Mouse (Mus musculus) forebrain, postnatal 0 days (tissue): ENCODE measurements around the gene Met. TPM values are rescaled to one million over a fixed set of nuclear protein-coding genes. Genes with fewer than 3 reads are reported as not detected.

Source experiments
- ATAC-seq: fragments of 200-750 bp; cut with Nextera tagmentation; 2 replicates; pipeline ENCODE4 v1.8.0; 2017; ENCODE audit warnings: mild to moderate bottlenecking, moderate library complexity
- DNase-seq: peaks from one replicate; pipeline ENCODE4 v3.0.0-alpha.2; 2015
- H3K27ac ChIP-seq: fragments of 300-500 bp; sonication (generic); 2 replicates; pipeline ENCODE4 v1.5.1; 2014; ENCODE audit warnings: low read depth, mild to moderate bottlenecking, antibody characterized with exemption, low read length, moderate library complexity, mixed read lengths
- H3K27me3 ChIP-seq: fragments of 300-500 bp; sonication (generic); 2 replicates; pipeline ENCODE4 v1.6.1; 2014; ENCODE audit warnings: mild to moderate bottlenecking, low read length, mixed read lengths; ENCODE audit not compliant: insufficient read depth
- H3K36me3 ChIP-seq: fragments of 300-500 bp; sonication (generic); 2 replicates; pipeline ENCODE4 v1.6.1; 2014; ENCODE audit warnings: mild to moderate bottlenecking, moderate library complexity; ENCODE audit not compliant: insufficient read depth
- H3K4me1 ChIP-seq: fragments of 300-500 bp; sonication (generic); 2 replicates; pipeline ENCODE4 v1.6.1; 2014; ENCODE audit warnings: antibody characterized with exemption; ENCODE audit not compliant: insufficient read depth
- H3K4me2 ChIP-seq: fragments of 300-500 bp; sonication (generic); 2 replicates; pipeline ENCODE4 v1.6.1; 2014; ENCODE audit warnings: low read depth, mild to moderate bottlenecking, moderate library complexity
- H3K4me3 ChIP-seq: fragments of 300-500 bp; sonication (generic); 2 replicates; pipeline ENCODE4 v1.5.1; 2014; ENCODE audit warnings: low read depth, low read length, mixed read lengths
- H3K9ac ChIP-seq: fragments of 300-500 bp; sonication (generic); 2 replicates; pipeline ENCODE4 v1.6.1; 2014; ENCODE audit warnings: mild to moderate bottlenecking
- H3K9me3 ChIP-seq: fragments of 300-500 bp; sonication (generic); 2 replicates; pipeline ENCODE4 v1.6.1; 2016; ENCODE audit warnings: low read length
- CTCF ChIP-seq: sonication (generic); IDR thresholded peaks from 2 replicates; pipeline ENCODE4 v1.5.1; 2016; ENCODE audit warnings: antibody characterized with exemption, control low read depth, low read depth
- WGBS: fragments of 180-500 bp; shearing (Covaris S2); extraction: QIAGEN DNeasy Blood & Tissue Kit; methylation state at CpG from one replicate; pipeline ENCODE4 v1.1.7; 2014; 5-methylcytosine and 5-hydroxymethylcytosine counted together
- polyA plus RNA-seq: library from polyadenylated mRNA; unstranded; fragments of >200 nt; fragmentation: Nextera tagmentation; extraction: Ambion mirVana; gene quantifications from 2 replicates; pipeline ENCODE4 v1.2.1, GENCODE M21; 2015
- total RNA-seq: library from RNA; depleted of rRNA; stranded (reverse); fragments of >200 nt; gene quantifications from 2 replicates; pipeline ENCODE4 v1.2.3, GENCODE M21; 2014

Gene Met
- total and polyA plus RNA-seq, 2 experiments from 2014 or later = 3.8 to 12.9 TPM

GRCm38 (mm10) chr6:17503724-17504123 is 40.1 kb downstream of the Met start:
- Histone ChIP-seq H3K4me3 (no peak overlapping the region), H3K27me3 (no peaks in the 10 kb centered on the region), H3K9ac (no peak overlapping the region), H3K4me2 (no peak overlapping the region), H3K4me1 (no peaks in the 10 kb centered on the region), H3K36me3 (no peaks in the 10 kb centered on the region), H3K27ac (no peak overlapping the region), H3K9me3 (no peaks in the 10 kb centered on the region)
- DNase-seq = no peak
- TF ChIP-seq CTCF = no peak
- ATAC-seq = no peak
- 70% methylated on average over 3 of the region's 3 CpGs for WGBS

GRCm38 (mm10) chr6:17505530-17505929 is 41.9 kb downstream of the Met start:
- no peaks in the 10 kb centered on the region for H3K27me3 ChIP-seq
- DNase-seq = no peak
- no peak overlapping the region for H3K9ac ChIP-seq
- WGBS = 83% methylated on average over 3 of the region's 3 CpGs
- no peak overlapping the region for H3K4me2 ChIP-seq
- TF ChIP-seq CTCF = no peak
- no peaks in the 10 kb centered on the region for H3K4me1 ChIP-seq
- H3K36me3 ChIP-seq = no peaks in the 10 kb centered on the region
- H3K4me3 ChIP-seq = no peak overlapping the region
- no peak for ATAC-seq
- no peak overlapping the region for H3K27ac ChIP-seq
- H3K9me3 ChIP-seq = no peaks in the 10 kb centered on the region

- 95% methylated on average over 2 of the region's 2 CpGs for WGBS
Observed at GRCm38 (mm10) chr6:17506831-17507230, 43.2 kb downstream of the Met start.

GRCm38 (mm10) chr6:17508184-17508583 is 44.6 kb downstream of the Met start:
- Histone ChIP-seq H3K27ac (no peak overlapping the region), H3K9me3 (no peaks in the 10 kb centered on the region), H3K36me3 (no peaks in the 10 kb centered on the region), H3K4me1 (no peaks in the 10 kb centered on the region), H3K4me3 (no peak overlapping the region), H3K9ac (no peak overlapping the region), H3K4me2 (no peak overlapping the region), H3K27me3 (no peaks in the 10 kb centered on the region)
- 82% methylated on average over 5 of the region's 5 CpGs for WGBS
- TF ChIP-seq CTCF = no peak
- no peak for DNase-seq
- no peak for ATAC-seq

More at GRCm38 (mm10) chr6:17506831-17507230, 43.2 kb downstream of the Met start:
- Histone ChIP-seq H3K27me3 (no peaks in the 10 kb centered on the region), H3K36me3 (no peaks in the 10 kb centered on the region), H3K27ac (no peak overlapping the region), H3K9me3 (no peaks in the 10 kb centered on the region), H3K4me3 (no peak overlapping the region), H3K9ac (no peak overlapping the region), H3K4me1 (no peaks in the 10 kb centered on the region), H3K4me2 (no peak overlapping the region)
- ATAC-seq (no peak), DNase-seq (no peak)
- TF ChIP-seq CTCF = no peak

- no peak for ATAC-seq
- TF ChIP-seq CTCF = no peak
Observed at GRCm38 (mm10) chr6:17508604-17509372, 45.2 kb downstream of the Met start.

GRCm38 (mm10) chr6:17513381-17513780 is 49.8 kb downstream of the Met start:
- ATAC-seq (no peak), DNase-seq (no peak)
- no peak overlapping the region for H3K4me2 ChIP-seq
- no peak for TF ChIP-seq CTCF
- H3K4me1 ChIP-seq = no peaks in the 10 kb centered on the region
- H3K4me3 ChIP-seq = no peak overlapping the region
- WGBS = 92% methylated on average over 15 of the region's 15 CpGs
- H3K36me3 ChIP-seq = no peaks in the 10 kb centered on the region
- H3K27ac ChIP-seq = no peak overlapping the region
- no peaks in the 10 kb centered on the region for H3K9me3 ChIP-seq
- H3K9ac ChIP-seq = no peak overlapping the region
- no peaks in the 10 kb centered on the region for H3K27me3 ChIP-seq

More at GRCm38 (mm10) chr6:17508604-17509372, 45.2 kb downstream of the Met start:
- no peaks in the 10 kb centered on the region for H3K4me1 ChIP-seq
- H3K27ac ChIP-seq = no peak overlapping the region
- no peaks in the 10 kb centered on the region for H3K36me3 ChIP-seq
- H3K4me3 ChIP-seq = no peak overlapping the region
- no peaks in the 10 kb centered on the region for H3K9me3 ChIP-seq
- no peak overlapping the region for H3K4me2 ChIP-seq
- WGBS = 90% methylated on average over 9 of the region's 9 CpGs
- no peak overlapping the region for H3K9ac ChIP-seq
- DNase-seq = no peak
- no peaks in the 10 kb centered on the region for H3K27me3 ChIP-seq

GRCm38 (mm10) chr6:17515775-17516460 is 52.3 kb downstream of the Met start:
- no peak for DNase-seq
- H3K9me3 ChIP-seq = no peaks in the 10 kb centered on the region
- H3K4me3 ChIP-seq = no peak overlapping the region
- H3K27me3 ChIP-seq = no peaks in the 10 kb centered on the region
- 39% methylated on average over 7 of the region's 7 CpGs for WGBS
- H3K27ac ChIP-seq = no peak overlapping the region
- no peaks in the 10 kb centered on the region for H3K4me1 ChIP-seq
- ATAC-seq = no peak
- H3K36me3 ChIP-seq = no peaks in the 10 kb centered on the region
- H3K9ac ChIP-seq = no peak overlapping the region
- no peak overlapping the region for H3K4me2 ChIP-seq
- no peak for TF ChIP-seq CTCF
